Mouse (Mus musculus): ENCODE results near the gene Rnf217.

- no peak for TF ChIP-seq MYC (IDR thresholded peaks at IDR 0.05; ENCODE audit: low read depth, low read length)
- TF ChIP-seq TCF12 (IDR thresholded peaks at IDR 0.05; ENCODE audit: low read depth, low read length), result no peak
- TF ChIP-seq NELFE (IDR thresholded peaks at IDR 0.05; ENCODE audit: low read depth, low read length), result no peak
- TF ChIP-seq POLR2A (IDR thresholded peaks at IDR 0.05; ENCODE audit: low read depth, low read length), result no peak
- no peak for TF ChIP-seq CTCF (conservative IDR thresholded peaks at IDR 0.05 in 1 of 2, IDR thresholded peaks at IDR 0.05 in 1 of 2; ENCODE audit: low read depth in 2 of 2, low read length in 2 of 2)
- no peak for TF ChIP-seq ZC3H11A (IDR thresholded peaks at IDR 0.05; ENCODE audit: low read depth, low read length)
- no peak for TF ChIP-seq USF1 (IDR thresholded peaks at IDR 0.05; ENCODE audit: low read depth, low read length)
- TF ChIP-seq MEF2A (IDR thresholded peaks at IDR 0.05; ENCODE audit: borderline replicate concordance, low read depth, low read length), result no peak
- no peak for TF ChIP-seq EP300 (IDR thresholded peaks at IDR 0.05; ENCODE audit: low read length)
- TF ChIP-seq KAT2A (IDR thresholded peaks at IDR 0.05; ENCODE audit: insufficient replicate concordance, low read length), result no peak
- no peak for TF ChIP-seq CHD1 (IDR thresholded peaks at IDR 0.05; ENCODE audit: low read depth, low read length)
- TF ChIP-seq ZNF384 (IDR thresholded peaks at IDR 0.05; ENCODE audit: low read depth, low read length), result no peak
- no peak for TF ChIP-seq E2F4 (IDR thresholded peaks at IDR 0.05; ENCODE audit: insufficient replicate concordance, low read depth, low read length)
Measured at GRCm38 (mm10) chr10:31515897-31516296, 93.1 kb downstream of the Rnf217 start.
